Mouse (Mus musculus) erythroblast, embryonic 14.5 days (primary cell): ENCODE data around the gene Ppm1h.

ENCODE experiments used
- GATA1 ChIP-seq: IDR thresholded peaks from 2 replicates; pipeline ENCODE4 v1.6.1; 2012; ENCODE audit warnings: low read length, inconsistent platforms, mixed read lengths
- TAL1 ChIP-seq: IDR thresholded peaks from 3 replicates; pipeline ENCODE4 v1.6.1; 2012; ENCODE audit warnings: low read length, inconsistent platforms, mixed read lengths

GRCm38 (mm10) chr10:122909406-122910032 is 231.0 kb downstream of the Ppm1h start:
- TF ChIP-seq GATA1 = no peak
- no peak for TF ChIP-seq TAL1
